ENCODE assay signal across 21 mouse cellular contexts in the genomic region with DNA sequence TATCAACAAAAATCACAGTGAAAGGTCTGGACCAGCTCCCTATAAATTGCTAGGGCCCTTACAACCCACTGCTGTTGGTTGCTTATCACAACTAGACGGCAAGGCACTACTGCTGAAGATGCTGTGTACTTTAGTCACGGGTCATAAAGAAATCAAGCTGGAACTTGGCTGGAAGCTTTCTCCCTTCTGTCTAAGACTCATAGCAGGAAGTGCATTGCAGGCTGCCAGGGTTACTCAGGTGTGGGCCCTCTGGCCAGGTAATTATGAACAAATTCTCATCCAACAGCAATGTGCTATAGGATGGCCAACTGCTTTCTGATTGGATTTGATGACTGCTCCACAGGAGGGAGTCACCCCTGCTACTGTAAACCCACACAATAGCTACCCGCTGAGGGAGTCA. TPM values are rescaled to one million over a fixed set of nuclear protein-coding genes. Genes with fewer than 3 reads are reported as not detected.
DNase-seq lines count a peak whose midpoint lies in the region; ATAC-seq lines count a peak whose summit lies in the region.
"Had no signal": no experiment of that assay in that cellular context is flagged by ENCODE, and none has a peak within 500 bp of the region (broad histone marks: within the 10 kb centered on the region; RNA-seq: fewer than 3 reads in every experiment).

No protein-coding gene starts in this region.

- no peaks in the 10 kb centered on the region for H3K36me3 ChIP-seq in heart, embryonic 12.5 days
- no peaks in the 10 kb centered on the region for H3K36me3 ChIP-seq in kidney, embryonic 16.5 days (ENCODE audit: insufficient read depth, low read length)
- H3K36me3 ChIP-seq in intestine, embryonic 16.5 days (ENCODE audit: control insufficient read depth, insufficient read depth, low read length), result no peaks in the 10 kb centered on the region
- no peaks in the 10 kb centered on the region for H3K36me3 ChIP-seq in midbrain, embryonic 11.5 days (ENCODE audit: control insufficient read depth, insufficient read depth, low read length)
- H3K36me3 ChIP-seq: heart, embryonic 13.5 days had no signal

- no peak for ATAC-seq in heart, embryonic 12.5 days (ENCODE audit: insufficient number of reproducible peaks, low FRiP score)
- peak; percentile 32; the same call in 1 of the 2 replicates for ATAC-seq in kidney, embryonic 16.5 days (ENCODE audit: low FRiP score, low TSS enrichment)
- peak; percentile 88 for ATAC-seq in intestine, embryonic 16.5 days
- ATAC-seq in midbrain, embryonic 11.5 days (ENCODE audit: low FRiP score), result no peak
- no peak for ATAC-seq in CD4-positive, CD25-positive, alpha-beta regulatory T cell, adult 4 months
- ATAC-seq: activated CD4-positive, CD25-positive, alpha-beta regulatory T cell, adult 4 months; forebrain, embryonic 14.5 days; forebrain, postnatal 0 days; hindbrain, postnatal 0 days; inflammation-experienced regulatory T-cells, adult 6 months had no signal

- H3K4me3 ChIP-seq in heart, embryonic 12.5 days, result no peak overlapping the region
- H3K4me3 ChIP-seq in kidney, embryonic 16.5 days (ENCODE audit: low read length), result no peak overlapping the region
- no peak overlapping the region for H3K4me3 ChIP-seq in intestine, embryonic 16.5 days (ENCODE audit: low read length)
- no peak overlapping the region for H3K4me3 ChIP-seq in midbrain, embryonic 11.5 days (ENCODE audit: low read depth, low read length)
- H3K4me3 ChIP-seq: gastrocnemius, adult 2 months; heart, embryonic 13.5 days had no signal

- H3K9me3 ChIP-seq in heart, embryonic 12.5 days (replicated peaks), result no peaks in the 10 kb centered on the region
- no peaks in the 10 kb centered on the region for H3K9me3 ChIP-seq in kidney, embryonic 16.5 days (ENCODE audit: low read length)
- H3K9me3 ChIP-seq in intestine, embryonic 16.5 days (ENCODE audit: control insufficient read depth, low read length), result no peaks in the 10 kb centered on the region; the same call in 1 of the 2 replicates
- no peaks in the 10 kb centered on the region for H3K9me3 ChIP-seq in midbrain, embryonic 11.5 days (ENCODE audit: control insufficient read depth, low read length)
- H3K9me3 ChIP-seq: heart, embryonic 13.5 days had no signal

- H3K4me2 ChIP-seq in heart, embryonic 12.5 days, result no peak overlapping the region
- no peak overlapping the region for H3K4me2 ChIP-seq in kidney, embryonic 16.5 days (replicated peaks; ENCODE audit: low read depth, low read length)
- H3K4me2 ChIP-seq in intestine, embryonic 16.5 days (ENCODE audit: low read depth, low read length), result no peak overlapping the region
- no peak overlapping the region for H3K4me2 ChIP-seq in midbrain, embryonic 11.5 days
- H3K4me2 ChIP-seq: heart, embryonic 13.5 days; hindbrain, embryonic 14.5 days had no signal

- peaks cover 12% of the 10 kb centered on the region; the same call in 1 of the 2 replicates for H3K4me1 ChIP-seq in heart, embryonic 12.5 days (replicated peaks)
- peaks cover 17% of the 10 kb centered on the region for H3K4me1 ChIP-seq in kidney, embryonic 16.5 days (ENCODE audit: insufficient read depth, low read length)
- H3K4me1 ChIP-seq in intestine, embryonic 16.5 days (ENCODE audit: control insufficient read depth, insufficient read depth, low read length), result no peaks in the 10 kb centered on the region
- no peaks in the 10 kb centered on the region for H3K4me1 ChIP-seq in midbrain, embryonic 11.5 days (ENCODE audit: control insufficient read depth, insufficient read depth, low read length)

- WGBS in heart, embryonic 12.5 days, result 64% methylated on average over 3 of the region's 3 CpGs
- 39% methylated on average over 3 of the region's 3 CpGs for WGBS in kidney, embryonic 16.5 days
- 41% methylated on average over 3 of the region's 3 CpGs for WGBS in intestine, embryonic 16.5 days
- 82% methylated on average over 3 of the region's 3 CpGs for WGBS in midbrain, embryonic 11.5 days

- H3K9ac ChIP-seq in heart, embryonic 12.5 days, result no peak overlapping the region
- H3K9ac ChIP-seq in kidney, embryonic 16.5 days (replicated peaks; ENCODE audit: low read length), result no peak overlapping the region
- no peak overlapping the region for H3K9ac ChIP-seq in intestine, embryonic 16.5 days (ENCODE audit: low read depth, low read length)
- H3K9ac ChIP-seq in midbrain, embryonic 11.5 days (ENCODE audit: low read length), result no peak overlapping the region
- H3K9ac ChIP-seq: forebrain, postnatal 0 days; heart, embryonic 13.5 days; hindbrain, embryonic 14.5 days had no signal

- no peaks in the 10 kb centered on the region for H3K27me3 ChIP-seq in heart, embryonic 12.5 days (replicated peaks)
- no peaks in the 10 kb centered on the region for H3K27me3 ChIP-seq in kidney, embryonic 16.5 days (ENCODE audit: insufficient read depth, low read length)
- no peaks in the 10 kb centered on the region for H3K27me3 ChIP-seq in intestine, embryonic 16.5 days (replicated peaks; ENCODE audit: control insufficient read depth, insufficient read depth, low read length)
- H3K27me3 ChIP-seq in midbrain, embryonic 11.5 days (ENCODE audit: control insufficient read depth, insufficient read depth, low read length), result no peaks in the 10 kb centered on the region
- H3K27me3 ChIP-seq: heart, embryonic 13.5 days had no signal

- peak; percentile 85 for DNase-seq in heart, adult 11 months
- DNase-seq in kidney, postnatal 25 days, result no peak
- no peak for DNase-seq in midbrain, embryonic 11.5 days (ENCODE audit: low spot score, missing footprints)
- DNase-seq: adrenal gland, adult 8-10 months; adrenal gland, postnatal 25 days; cerebellum, adult 11-12 months; forebrain, postnatal 0 days; gastrocnemius, adult 2 months; gastrocnemius, postnatal 14 days; heart, postnatal 14 days; heart, postnatal 4 days had no signal

- no peak overlapping the region for H3K27ac ChIP-seq in heart, embryonic 12.5 days (ENCODE audit: poor library complexity, severe bottlenecking)
- H3K27ac ChIP-seq in kidney, embryonic 16.5 days (ENCODE audit: low read length), result no peak overlapping the region; the same call in 1 of the 2 replicates
- no peak overlapping the region for H3K27ac ChIP-seq in intestine, embryonic 16.5 days (ENCODE audit: low read length)
- H3K27ac ChIP-seq in midbrain, embryonic 11.5 days (ENCODE audit: low read depth, low read length), result no peak overlapping the region
- H3K27ac ChIP-seq: gastrocnemius, adult 2 months; heart, embryonic 13.5 days; hindbrain, embryonic 14.5 days; hindbrain, postnatal 0 days had no signal

RNA-seq across cellular contexts. Expression of a gene that starts 8.0 kb away (rescaled TPM):
- polyA plus RNA-seq in heart, embryonic 12.5 days (2016; fragmentation: Nextera tagmentation; extraction: Ambion mirVana), result 109 TPM in 2 replicates
- polyA plus RNA-seq in kidney, embryonic 16.5 days (2015; fragmentation: Nextera tagmentation; extraction: Ambion mirVana), result 131 and 136 TPM in 2 replicates
- 61.7 and 63.1 TPM in 2 replicates for polyA plus RNA-seq in intestine, embryonic 16.5 days (2015; fragmentation: Nextera tagmentation; extraction: Ambion mirVana)
- 105 and 115 TPM in 2 replicates for polyA plus RNA-seq in midbrain, embryonic 11.5 days (2014; fragmentation: Nextera tagmentation; extraction: Ambion mirVana)
- polyA plus RNA-seq in CD4-positive, CD25-positive, alpha-beta regulatory T cell, adult 4 months (2017; shearing (Covaris generic)), result 10 to 100 TPM; 27.0 to 31.0 TPM

Comparison
In these comparisons a context has a peak if more than half of its experiments do, and no peak if none do; other contexts are left out.
1. ATAC-seq: peak in kidney, embryonic 16.5 days (single experiment) and intestine, embryonic 16.5 days (single experiment); none in heart, embryonic 12.5 days (single experiment), midbrain, embryonic 11.5 days (single experiment) and CD4-positive, CD25-positive, alpha-beta regulatory T cell, adult 4 months (single experiment).